Mouse (Mus musculus): ENCODE data around the gene Comp. TPM values are rescaled to one million over a fixed set of nuclear protein-coding genes. Genes with fewer than 3 reads are reported as not detected.

The Comp gene
- polyA plus RNA-seq, 1 experiment from 2014 or later = not detected

GRCm38 (mm10) chr8:70343076-70343475, 30.3 kb upstream of the Comp start:
- 94% methylated on average over 6 of the region's 7 CpGs for WGBS (ENCODE audit: missing documents)
- H3K36me3 ChIP-seq (ENCODE audit: inconsistent target) = peaks cover 41% of the 10 kb centered on the region
- H3K27ac ChIP-seq = no peak overlapping the region; the same call in 1 of the 2 replicates
- peaks cover 81% of the 10 kb centered on the region for H3K79me2 ChIP-seq (ENCODE audit: inconsistent target)
- no peak overlapping the region for H3K4me3 ChIP-seq (ENCODE audit: inconsistent target)

DNA sequence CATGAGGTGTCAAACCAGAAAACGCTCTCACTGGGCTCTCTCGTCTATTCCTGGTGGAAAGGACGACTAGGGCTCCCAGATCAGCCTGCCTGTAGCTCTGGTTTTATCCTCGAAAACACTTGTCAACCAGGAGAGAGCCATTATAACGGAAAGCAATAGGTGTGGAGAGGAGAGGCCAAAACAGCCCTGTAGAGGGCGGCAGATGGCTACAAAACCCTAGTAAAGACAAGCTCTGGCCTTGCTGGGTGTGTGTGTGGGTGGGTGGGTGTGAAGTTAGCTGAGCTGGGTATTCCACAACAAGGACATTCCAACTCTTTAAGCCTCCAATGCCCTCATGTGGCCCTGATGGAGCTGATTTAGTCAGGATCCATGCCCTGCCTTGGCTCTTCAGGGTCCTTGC, 29.7 kb upstream of the Comp start:
- 76% methylated on average over 6 of the region's 6 CpGs for WGBS (ENCODE audit: missing documents)
- Histone ChIP-seq H3K79me2 (ENCODE audit: inconsistent target) (peaks cover 87% of the 10 kb centered on the region), H3K4me3 (ENCODE audit: inconsistent target) (no peak overlapping the region), H3K36me3 (ENCODE audit: inconsistent target) (peaks cover 35% of the 10 kb centered on the region), H3K27ac (no peak overlapping the region)

GRCm38 (mm10) chr8:70344279-70344678, 29.1 kb upstream of the Comp start:
- WGBS (ENCODE audit: missing documents) = 70% methylated on average over 2 of the region's 2 CpGs
- Histone ChIP-seq H3K79me2 (ENCODE audit: inconsistent target) (peaks cover 93% of the 10 kb centered on the region), H3K4me3 (ENCODE audit: inconsistent target) (no peak overlapping the region), H3K36me3 (ENCODE audit: inconsistent target) (peaks cover 29% of the 10 kb centered on the region), H3K27ac (no peak overlapping the region)

DNA sequence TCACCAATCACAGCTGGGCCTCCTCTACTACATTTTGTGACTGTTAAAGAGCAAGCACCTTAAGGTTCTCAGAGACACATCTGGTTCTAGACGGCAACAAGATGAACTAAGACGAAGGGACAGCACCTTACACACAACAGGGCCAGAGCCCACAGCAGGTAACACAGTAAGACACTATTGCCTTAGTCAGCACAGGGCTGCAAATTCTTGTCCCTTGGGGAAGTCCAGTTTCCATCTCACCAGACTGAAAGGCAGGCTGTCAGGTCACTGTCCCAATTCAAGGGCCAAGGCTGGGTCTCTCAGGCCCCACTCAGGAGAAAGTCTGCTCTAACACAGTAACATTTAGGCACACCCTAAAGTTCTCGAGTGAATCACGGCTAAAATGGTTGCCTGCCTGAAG, 25.9 kb upstream of the Comp start:
- Histone ChIP-seq H3K4me3 (ENCODE audit: inconsistent target) (no peak overlapping the region), H3K36me3 (ENCODE audit: inconsistent target) (0 out of 2 replicates have a peak, but pooled peaks cover 6% of the 10 kb centered on the region), H3K27ac (no peak overlapping the region), H3K79me2 (ENCODE audit: inconsistent target) (peaks cover 100% of the 10 kb centered on the region)
- WGBS (ENCODE audit: missing documents) = 84% methylated on average over 4 of the region's 4 CpGs

GRCm38 (mm10) chr8:70347860-70348420, 25.4 kb upstream of the Comp start:
- Histone ChIP-seq H3K79me2 (ENCODE audit: inconsistent target) (peaks cover 97% of the 10 kb centered on the region), H3K4me3 (ENCODE audit: inconsistent target) (no peak overlapping the region), H3K27ac (no peak overlapping the region), H3K36me3 (ENCODE audit: inconsistent target) (0 out of 2 replicates have a peak, but pooled peaks cover 6% of the 10 kb centered on the region)
- WGBS (ENCODE audit: missing documents) = 81% methylated on average over 1 of the region's 1 CpGs

- H3K79me2 ChIP-seq (ENCODE audit: inconsistent target) = peaks cover 63% of the 10 kb centered on the region
- WGBS (ENCODE audit: missing documents) = 44% methylated on average over 15 of the region's 15 CpGs
Observed at GRCm38 (mm10) chr8:70351035-70351999, 22.0 kb upstream of the Comp start.

GRCm38 (mm10) chr8:70352000-70352384, 21.4 kb upstream of the Comp start:
- Histone ChIP-seq H3K27ac (peak overlapping the region; percentile 10; the same call in 1 of the 2 replicates), H3K36me3 (ENCODE audit: inconsistent target) (no peaks in the 10 kb centered on the region), H3K79me2 (ENCODE audit: inconsistent target) (peaks cover 56% of the 10 kb centered on the region), H3K4me3 (ENCODE audit: inconsistent target) (peak overlapping the region; percentile 76)
- WGBS (ENCODE audit: missing documents) = 24% methylated on average over 3 of the region's 3 CpGs

More at GRCm38 (mm10) chr8:70351035-70351999, 22.0 kb upstream of the Comp start:
- no peaks in the 10 kb centered on the region for H3K36me3 ChIP-seq (ENCODE audit: inconsistent target)
- no peak overlapping the region for H3K27ac ChIP-seq
- peak overlapping the region; percentile 76 for H3K4me3 ChIP-seq (ENCODE audit: inconsistent target)

DNA sequence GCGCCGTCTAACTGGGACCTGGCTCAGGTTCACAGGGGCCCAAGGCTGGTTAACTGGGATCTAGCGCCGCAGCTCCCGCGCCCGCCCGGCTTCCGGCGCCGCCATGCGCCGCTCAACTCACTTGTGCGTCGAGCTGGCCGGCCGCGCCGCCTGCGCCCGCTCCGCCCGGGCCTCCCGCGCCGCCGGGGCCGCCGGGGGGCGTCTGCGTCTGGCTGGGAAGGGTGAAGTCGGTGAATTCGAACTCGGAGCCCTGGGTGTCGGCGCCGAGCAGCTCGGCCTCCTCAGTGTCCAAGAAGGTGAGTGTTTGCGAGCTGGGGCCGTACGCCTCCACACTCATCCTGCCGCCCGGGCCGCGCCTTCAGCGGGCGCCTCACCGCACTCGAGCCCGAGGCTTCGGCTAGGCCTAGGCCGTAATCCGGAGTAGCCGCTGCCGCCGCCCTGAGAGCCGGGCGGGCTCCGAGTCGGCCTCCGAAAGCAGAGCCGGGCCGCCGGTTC, 20.7 kb upstream of the Comp start:
- H3K4me3 ChIP-seq (ENCODE audit: inconsistent target) = peak overlapping the region; percentile 76
- H3K27ac ChIP-seq = peak overlapping the region; percentile 10; the same call in 1 of the 2 replicates
- under 1% methylated on average over 40 of the region's 64 CpGs for WGBS (ENCODE audit: missing documents)
- no peaks in the 10 kb centered on the region for H3K36me3 ChIP-seq (ENCODE audit: inconsistent target)
- H3K79me2 ChIP-seq (ENCODE audit: inconsistent target) = peaks cover 49% of the 10 kb centered on the region

- 2% methylated on average over 68 of the region's 69 CpGs for WGBS (ENCODE audit: missing documents)
- Histone ChIP-seq H3K79me2 (ENCODE audit: inconsistent target) (peaks cover 43% of the 10 kb centered on the region), H3K4me3 (ENCODE audit: inconsistent target) (peak within 1 kb of the TSS; percentile 76), H3K36me3 (ENCODE audit: inconsistent target) (no peaks in the 10 kb centered on the region), H3K27ac (peak within 1 kb of the TSS; percentile 51)
Observed at GRCm38 (mm10) chr8:70353194-70353817, 20.1 kb upstream of the Comp start, which contains the start of gene Upf1. Upf1 (minus strand) TSS chr8:70353278.

- WGBS (ENCODE audit: missing documents) = 5% methylated on average over 4 of the region's 4 CpGs
- H3K4me3 ChIP-seq (ENCODE audit: inconsistent target) = peak overlapping the region; percentile 33; the same call in 1 of the 2 replicates
- H3K27ac ChIP-seq = peak overlapping the region; percentile 51
- peaks cover 36% of the 10 kb centered on the region for H3K79me2 ChIP-seq (ENCODE audit: inconsistent target)
- H3K36me3 ChIP-seq (ENCODE audit: inconsistent target) = no peaks in the 10 kb centered on the region
Observed at GRCm38 (mm10) chr8:70354004-70354403, 19.4 kb upstream of the Comp start.

DNA sequence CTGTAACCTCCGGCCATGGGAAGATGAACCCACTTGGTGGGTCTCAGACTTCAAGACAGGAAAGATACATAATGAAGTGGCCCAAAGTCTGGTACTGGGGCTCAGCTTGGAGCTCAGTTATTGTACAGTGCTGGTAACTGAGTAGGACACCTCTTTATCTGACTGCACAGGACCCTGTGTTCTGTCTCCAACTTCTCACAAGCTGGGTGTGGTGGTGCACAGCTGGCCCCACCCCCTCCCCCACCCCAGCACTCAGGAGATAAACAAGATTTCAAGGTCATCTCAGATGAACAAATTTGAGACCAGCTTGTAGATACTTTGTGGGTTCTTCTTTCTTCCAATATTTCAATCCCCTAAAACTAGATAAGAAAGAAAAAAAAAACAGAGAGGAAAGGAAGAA, 17.2 kb upstream of the Comp start:
- Histone ChIP-seq H3K4me3 (ENCODE audit: inconsistent target) (no peak overlapping the region), H3K27ac (no peak overlapping the region), H3K79me2 (ENCODE audit: inconsistent target) (peaks cover 15% of the 10 kb centered on the region), H3K36me3 (ENCODE audit: inconsistent target) (no peaks in the 10 kb centered on the region)
- 63% methylated on average over 1 of the region's 1 CpGs for WGBS (ENCODE audit: missing documents)

GRCm38 (mm10) chr8:70359411-70359810, 13.9 kb upstream of the Comp start:
- H3K79me2 ChIP-seq (ENCODE audit: inconsistent target) = no peaks in the 10 kb centered on the region
- WGBS (ENCODE audit: missing documents) = 76% methylated on average over 3 of the region's 3 CpGs
- no peak overlapping the region for H3K27ac ChIP-seq
- H3K4me3 ChIP-seq (ENCODE audit: inconsistent target) = no peak overlapping the region
- H3K36me3 ChIP-seq (ENCODE audit: inconsistent target) = no peaks in the 10 kb centered on the region

DNA sequence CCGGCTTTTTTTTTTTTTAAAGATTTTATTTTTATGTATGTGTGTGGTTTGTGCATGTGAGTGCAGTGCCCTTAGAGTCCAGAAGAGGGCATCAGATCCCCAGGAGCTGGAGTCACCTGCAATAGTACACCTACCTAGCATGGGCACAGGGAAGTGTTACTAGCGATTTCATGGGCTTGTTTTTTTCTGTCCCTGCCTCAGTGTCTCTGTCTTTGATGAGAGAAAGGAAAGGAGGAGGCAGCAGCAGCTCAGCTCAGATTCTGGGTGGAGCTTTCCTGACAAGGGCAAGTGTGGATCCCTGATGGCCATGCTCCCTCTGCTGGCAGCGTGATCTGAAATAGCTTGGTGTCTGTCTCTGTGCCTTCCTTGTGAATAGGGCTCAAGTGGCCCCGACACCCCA, 12.6 kb upstream of the Comp start:
- 82% methylated on average over 4 of the region's 4 CpGs for WGBS (ENCODE audit: missing documents)
- Histone ChIP-seq H3K36me3 (ENCODE audit: inconsistent target) (no peaks in the 10 kb centered on the region), H3K4me3 (ENCODE audit: inconsistent target) (no peak overlapping the region), H3K27ac (no peak overlapping the region), H3K79me2 (ENCODE audit: inconsistent target) (no peaks in the 10 kb centered on the region)

DNA sequence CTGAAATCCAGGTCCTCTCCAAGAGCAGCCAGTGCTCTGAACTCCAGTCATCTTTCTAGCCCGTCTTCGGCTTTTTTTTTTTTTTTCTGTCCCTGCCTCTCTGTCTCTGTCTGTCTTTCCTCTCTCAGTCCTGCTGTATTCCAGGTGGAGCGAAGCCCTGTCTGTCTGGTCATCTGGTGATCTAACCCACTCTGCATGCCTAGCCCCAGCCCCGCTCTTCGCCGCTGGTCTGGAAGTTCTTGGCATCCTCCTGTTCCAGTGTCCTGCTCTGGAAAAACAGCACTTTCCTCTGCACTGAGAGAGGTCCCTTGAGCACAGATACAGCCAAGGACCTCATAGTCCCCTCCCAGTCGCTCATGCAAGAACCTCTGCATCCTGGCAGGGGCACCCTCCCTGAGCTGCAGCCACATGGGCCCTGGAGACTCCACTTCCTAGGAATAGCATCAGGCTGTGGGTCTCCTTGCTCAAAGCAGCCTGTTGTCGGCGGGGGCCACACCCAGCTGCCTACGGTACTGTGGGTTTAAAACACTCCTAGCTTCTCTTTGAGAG, 11.8 kb upstream of the Comp start:
- WGBS (ENCODE audit: missing documents) = 91% methylated on average over 10 of the region's 10 CpGs
- H3K79me2 ChIP-seq (ENCODE audit: inconsistent target) = no peaks in the 10 kb centered on the region
- H3K36me3 ChIP-seq (ENCODE audit: inconsistent target) = no peaks in the 10 kb centered on the region
- H3K4me3 ChIP-seq (ENCODE audit: inconsistent target) = no peak overlapping the region
- H3K27ac ChIP-seq = no peak overlapping the region
